Mouse (Mus musculus) G1E-ER4 (cell line): ENCODE measurements around the gene 9230112D13Rik. TPM values are rescaled to one million over a fixed set of nuclear protein-coding genes. Genes with fewer than 3 reads are reported as not detected.

Experiments
- GATA1 ChIP-seq: IDR thresholded peaks from one replicate; pipeline ENCODE4 v1.8.0; 2012; ENCODE audit warnings: low read length, inconsistent platforms
- polyA plus RNA-seq: library from polyadenylated mRNA; stranded (reverse); fragments of >175 nt; gene quantifications from 2 replicates; pipeline ENCODE4 v1.2.3, GENCODE M21; 2012

9230112D13Rik gene
- polyA plus RNA-seq, 1 experiment: not detected

DNA sequence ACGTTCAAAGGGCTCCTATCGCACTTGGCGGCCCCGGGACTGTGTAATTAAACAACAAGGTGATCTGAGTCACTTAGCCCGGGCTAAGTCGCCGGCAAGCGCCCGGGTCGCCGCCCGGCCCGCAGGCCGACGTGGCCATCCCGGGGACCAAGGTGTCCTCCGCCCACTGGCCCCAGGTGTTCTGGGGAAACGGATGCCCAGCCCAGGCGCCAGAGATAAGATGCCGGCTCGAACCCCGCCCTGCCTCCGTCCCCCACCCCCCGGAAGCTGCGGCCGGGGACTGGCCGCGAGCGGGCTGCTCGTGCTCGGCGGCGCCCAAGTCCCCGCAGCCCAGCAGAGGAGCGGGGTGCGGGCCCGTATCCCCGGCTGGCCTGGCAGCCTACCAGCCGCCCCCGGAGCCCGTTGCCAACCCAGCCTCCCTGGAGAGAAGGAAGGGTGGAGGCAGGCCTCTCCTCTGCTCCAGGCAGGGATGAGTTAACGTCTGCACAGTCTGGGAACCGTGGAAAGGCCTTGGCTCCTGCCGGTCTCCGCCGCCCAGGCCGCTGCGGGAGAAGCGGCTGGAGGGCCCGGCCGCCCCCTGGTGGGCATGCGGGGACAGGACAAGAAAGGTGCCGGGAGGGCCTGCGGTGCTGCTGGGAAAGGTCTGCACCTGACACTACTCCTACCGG lies 26.5 kb upstream of the 9230112D13Rik start:
- TF ChIP-seq GATA1: no peak

DNA sequence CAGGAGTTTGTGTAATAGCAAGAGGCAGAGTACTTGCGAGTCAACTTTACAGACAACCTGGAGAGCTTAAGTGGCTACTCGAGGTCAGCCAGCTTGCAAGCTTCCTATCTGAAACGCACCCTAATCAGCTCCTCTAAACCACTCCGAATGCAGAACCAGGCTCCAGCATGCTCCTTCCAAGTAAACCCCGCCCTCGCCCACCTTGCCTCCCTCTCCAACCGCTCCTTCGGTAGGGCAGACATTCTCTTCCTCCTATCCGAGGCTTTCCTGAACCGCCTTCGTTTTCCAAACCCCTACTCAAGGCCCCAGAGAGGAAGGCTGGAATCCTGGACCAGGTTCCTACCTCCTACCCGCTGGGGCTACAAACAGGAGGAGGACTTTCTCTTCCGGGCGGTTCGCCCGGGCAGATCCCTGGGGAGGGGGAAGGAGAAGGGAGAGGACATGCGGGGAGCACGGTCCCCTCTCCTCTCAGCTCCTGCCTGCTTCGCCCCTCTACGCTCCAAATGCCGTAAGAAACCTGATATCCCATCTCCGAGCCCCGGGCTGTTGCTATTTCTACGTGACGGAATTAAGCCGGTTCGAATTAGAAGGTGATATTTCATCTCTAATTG lies 25.9 kb upstream of the 9230112D13Rik start:
- TF ChIP-seq GATA1: no peak

DNA sequence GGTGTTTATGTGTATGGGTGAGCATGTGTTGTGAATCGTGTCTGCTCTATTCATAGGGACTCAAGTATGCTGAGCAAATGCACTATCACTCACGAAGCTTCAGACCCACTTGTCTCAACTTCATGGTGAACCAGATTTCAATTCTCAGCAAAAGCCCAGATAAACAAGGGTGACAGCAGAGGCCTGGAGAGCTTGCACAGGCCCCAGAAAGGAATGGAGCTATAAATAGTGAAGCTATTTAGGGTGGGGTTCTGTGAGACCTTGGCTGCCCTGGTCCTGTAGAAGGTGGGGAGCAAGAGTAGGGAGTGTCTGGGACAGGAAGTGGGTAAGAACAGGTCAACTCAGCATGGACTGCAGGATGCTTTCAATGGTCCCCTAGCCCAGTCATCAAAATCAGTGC lies 21.9 kb upstream of the 9230112D13Rik start:
- no peak for TF ChIP-seq GATA1

DNA sequence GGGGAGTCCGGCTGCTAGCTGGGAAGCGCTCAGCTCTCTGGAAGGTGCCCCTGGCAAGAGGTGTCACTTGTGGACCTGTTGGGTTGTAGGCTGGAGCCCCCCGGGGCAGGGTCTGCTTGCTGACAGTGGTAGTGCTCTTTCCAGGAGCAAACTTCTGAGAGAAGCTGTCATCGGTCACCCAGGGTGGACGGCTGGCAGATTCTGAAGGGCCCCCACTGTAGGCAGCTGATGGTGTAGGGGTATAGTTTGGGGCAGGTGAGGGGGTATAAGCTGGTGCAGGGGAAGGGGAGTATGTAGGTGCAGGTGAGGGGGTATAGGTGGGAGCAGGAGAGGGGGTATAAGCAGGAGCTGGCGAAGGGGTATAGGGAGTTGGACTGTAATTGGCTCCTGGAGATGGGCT lies 21.4 kb upstream of the 9230112D13Rik start:
- no peak for TF ChIP-seq GATA1

DNA sequence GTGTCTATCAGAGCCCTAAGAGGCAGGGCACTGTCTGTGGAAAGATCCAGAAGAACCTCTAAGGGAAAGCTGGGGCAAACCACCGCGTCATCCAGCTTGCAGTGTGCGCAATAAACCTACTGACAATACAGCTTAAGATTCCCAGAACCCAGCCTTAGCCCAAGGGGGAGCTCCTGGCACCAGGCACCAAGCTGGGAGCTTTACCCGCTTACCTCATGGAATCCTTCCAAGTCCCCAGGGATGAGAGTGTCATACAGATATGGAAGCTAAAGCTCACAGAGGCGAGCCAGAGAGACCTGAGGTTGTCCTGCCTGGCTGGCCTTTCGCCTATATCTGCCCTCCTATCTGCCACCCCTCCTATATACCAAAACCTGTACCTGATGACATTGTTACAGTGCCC lies 21.0 kb upstream of the 9230112D13Rik start:
- no peak for TF ChIP-seq GATA1

DNA sequence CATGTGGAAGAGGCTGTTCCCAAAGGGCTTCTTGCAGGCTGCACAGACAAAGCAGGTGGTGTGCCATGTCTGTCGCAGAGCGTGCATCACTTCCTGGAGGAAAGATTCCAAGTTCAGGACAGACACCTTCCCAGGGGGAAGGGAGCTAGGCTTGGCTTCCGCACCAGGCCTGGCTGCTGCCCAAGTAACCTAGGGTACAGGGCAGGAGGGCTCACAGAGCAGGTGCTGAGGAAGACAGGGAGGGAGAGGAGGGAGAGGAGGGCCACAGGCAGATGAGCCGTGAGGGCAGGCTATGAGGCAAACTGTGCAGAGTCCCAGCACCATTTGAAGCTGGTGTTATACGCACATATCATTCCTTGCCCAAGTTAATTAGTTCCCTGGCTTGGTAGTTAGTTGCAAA lies 19.3 kb upstream of the 9230112D13Rik start:
- no peak for TF ChIP-seq GATA1

DNA sequence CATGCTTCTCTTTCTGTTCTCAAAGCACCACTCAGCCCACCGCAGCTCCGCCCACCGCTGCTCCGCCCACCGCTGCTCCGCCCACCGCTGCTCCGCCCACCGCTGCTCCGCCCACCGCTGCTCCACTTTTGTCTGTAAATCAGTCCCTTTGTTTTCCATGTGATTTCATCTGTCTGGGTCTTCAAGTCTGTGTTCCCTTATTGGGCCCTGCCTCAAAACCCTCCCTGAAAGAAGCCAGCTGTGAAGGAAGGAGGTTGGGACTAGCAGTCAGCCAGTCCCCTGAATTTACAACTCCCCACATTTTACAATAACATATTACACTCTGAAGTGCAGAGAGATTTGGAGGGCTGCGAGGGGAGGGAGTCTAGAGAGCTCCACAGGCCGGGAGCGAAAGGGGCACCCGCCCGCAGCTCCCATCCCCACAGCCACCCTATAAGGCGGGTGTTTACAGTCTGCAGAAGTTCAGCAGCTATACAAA lies 18.1 kb upstream of the 9230112D13Rik start:
- no peak for TF ChIP-seq GATA1

DNA sequence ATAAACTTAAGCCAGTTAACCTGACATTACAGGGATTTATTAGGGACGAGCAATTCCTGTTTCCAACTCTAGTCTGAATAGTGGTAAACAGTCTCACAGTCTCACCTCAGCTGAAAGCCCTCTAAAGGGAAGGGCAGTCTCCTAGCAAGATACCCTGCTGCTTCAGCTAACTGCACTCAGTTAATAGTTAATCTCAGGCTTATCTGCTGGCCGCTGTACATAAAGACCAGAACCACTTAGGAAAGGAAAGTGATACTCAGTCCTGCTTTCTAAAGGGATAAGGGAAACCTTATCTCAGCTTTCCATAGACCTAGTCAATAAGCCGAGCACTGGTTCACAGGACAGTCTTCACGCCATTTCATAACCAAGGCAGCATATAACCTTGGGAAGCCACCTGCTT lies 13.3 kb upstream of the 9230112D13Rik start:
- no peak for TF ChIP-seq GATA1

DNA sequence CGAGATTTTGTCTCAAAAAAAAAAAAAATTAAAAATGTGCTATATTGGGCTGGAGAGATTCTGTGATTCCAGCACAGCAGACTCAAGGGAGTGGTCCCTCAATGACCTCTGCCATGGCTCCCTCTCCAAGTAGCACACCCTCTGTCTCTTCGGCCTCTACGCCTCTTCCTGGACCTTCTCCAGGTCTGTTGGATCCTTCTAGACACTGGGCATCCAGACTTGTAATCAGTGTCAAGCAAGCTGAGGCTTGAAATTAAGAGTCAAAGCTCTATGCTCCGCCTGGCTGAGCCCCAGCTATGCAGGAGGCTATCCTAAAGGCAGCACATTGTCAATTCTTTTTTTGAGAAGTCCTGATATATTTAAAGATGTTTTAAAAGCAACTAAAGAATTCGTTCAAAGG lies 10.9 kb upstream of the 9230112D13Rik start:
- no peak for TF ChIP-seq GATA1

DNA sequence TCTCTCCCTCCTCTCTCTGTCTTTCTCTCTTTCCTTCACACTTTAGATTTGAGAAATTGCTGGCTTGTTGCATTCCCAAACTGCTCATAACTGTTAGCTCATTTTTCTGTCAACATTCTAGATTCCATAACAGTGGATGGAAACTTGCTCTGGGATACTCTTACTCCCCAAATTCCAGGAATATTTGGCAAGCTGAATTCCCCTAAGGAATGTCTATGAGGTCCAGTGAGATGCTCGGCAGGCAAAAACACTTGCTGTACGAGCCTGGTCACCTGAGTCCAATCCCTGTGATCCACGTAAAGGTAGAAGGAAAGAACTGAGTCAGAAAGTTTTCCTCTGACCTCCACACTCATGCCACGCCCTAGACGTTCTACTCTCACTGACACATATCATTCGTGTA lies 9.9 kb upstream of the 9230112D13Rik start:
- TF ChIP-seq GATA1: no peak

DNA sequence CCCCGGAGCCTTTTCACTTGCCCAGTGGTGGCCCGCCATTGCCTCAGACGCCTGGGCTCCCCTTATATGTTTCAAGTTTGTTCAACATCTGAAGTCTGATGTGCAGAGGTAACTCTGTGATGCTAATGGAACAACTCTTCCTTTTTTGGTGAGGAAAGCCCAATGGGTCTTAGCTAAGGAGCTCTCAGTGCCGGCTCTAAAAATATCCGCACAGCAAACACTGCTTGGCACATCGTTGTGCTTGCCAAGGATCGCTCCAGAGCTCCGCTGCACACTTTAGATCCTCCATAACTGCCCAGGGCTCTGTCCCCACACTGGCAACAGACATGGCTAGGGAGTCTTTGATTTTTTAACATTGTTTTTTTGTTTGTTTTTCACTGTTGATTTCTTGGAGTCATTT lies 6.2 kb upstream of the 9230112D13Rik start:
- no peak for TF ChIP-seq GATA1

DNA sequence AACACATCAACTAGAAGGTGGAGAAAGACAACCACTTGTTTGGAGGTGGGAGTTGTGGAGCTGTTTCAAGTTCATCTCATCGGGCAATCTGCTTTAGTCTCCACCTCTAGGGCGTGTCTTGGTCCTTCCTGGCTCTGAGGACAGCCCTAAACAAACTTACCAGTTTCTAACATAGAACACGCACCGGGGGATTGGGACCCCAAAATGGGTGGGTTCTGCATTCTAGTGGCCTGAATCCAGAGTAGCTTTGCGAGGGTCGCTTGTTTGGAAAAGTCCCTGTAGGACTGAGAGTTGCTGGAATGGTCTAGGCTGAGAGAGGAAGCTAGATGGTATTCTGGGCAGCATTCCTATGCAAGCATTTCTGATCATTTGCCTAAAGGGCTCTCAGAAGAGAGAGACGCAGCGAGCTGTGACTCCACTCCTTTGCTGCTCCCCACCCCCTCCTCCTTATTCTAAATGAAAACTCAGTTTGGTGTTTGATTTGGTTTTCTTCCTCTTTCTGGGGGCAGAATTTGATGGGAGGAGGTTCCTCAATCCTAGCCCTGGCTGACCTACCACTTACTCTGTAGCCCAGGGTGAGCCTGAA lies 4.5 kb downstream of the 9230112D13Rik start:
- TF ChIP-seq GATA1: no peak

DNA sequence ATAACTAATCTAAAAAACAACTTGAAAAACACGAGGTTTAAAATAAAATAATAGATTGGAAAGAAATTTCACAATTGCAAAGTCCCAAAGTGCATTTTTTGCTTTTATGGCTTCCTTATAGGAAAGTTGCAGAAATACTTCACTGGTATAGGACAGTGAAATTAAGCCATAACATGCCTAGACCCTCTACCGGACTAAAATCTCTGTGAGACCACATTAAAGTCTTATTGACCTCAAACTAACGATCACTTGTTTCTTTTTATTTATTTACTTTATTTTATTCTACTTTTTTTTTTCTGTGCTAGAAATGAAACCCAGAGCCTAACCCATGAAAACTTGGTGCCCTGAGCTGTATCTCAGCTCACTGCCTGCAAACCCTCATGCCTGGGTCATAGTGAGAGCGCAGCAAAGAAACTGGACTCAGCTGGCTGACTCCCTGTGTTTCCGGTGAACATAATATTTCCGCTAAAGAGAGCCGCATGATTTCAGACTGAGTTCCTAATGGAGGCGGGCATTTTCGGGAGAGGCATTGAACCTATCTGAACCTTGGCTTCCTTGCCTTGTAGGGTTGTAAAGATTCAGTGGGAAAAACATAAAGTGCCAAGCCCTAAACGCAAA lies 5.5 kb downstream of the 9230112D13Rik start:
- no peak for TF ChIP-seq GATA1

DNA sequence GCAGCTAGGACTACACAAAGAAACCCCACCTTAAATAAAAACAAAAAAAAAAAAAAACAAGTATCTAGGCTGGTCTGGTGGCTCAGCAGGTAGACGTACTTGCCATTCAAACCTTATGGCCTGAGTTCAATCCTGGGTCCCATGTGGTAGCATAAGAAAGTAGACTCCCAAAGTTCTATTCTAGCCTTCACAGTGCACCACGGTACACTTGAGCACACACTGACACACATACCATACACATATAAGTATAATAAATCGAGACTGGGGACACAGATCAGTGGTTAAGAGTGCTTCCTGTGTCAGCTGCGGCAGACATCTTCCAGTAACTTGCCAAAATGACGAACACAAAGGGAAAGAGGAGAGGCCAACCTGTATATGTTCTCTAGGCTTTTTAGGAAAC lies 6.7 kb downstream of the 9230112D13Rik start:
- TF ChIP-seq GATA1: no peak

DNA sequence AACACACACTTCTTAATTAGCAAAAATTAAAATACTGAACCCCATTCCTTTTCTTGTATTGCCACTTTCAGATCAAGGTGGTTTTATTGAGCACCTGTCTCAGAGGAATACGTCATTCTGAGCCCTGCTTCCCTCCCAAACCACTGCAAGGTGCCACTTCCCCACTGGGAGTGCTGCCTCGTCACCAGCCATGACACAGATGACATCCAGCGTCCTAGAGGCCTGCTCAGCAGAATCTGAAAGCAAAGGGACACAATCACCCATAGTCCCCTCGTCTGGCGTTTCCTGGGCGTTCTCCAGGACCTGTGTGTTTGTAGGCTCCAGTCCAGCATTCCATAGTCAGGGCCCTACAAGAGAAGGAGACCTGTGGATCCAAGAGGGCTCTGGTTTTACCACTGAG lies 8.5 kb downstream of the 9230112D13Rik start:
- no peak for TF ChIP-seq GATA1

DNA sequence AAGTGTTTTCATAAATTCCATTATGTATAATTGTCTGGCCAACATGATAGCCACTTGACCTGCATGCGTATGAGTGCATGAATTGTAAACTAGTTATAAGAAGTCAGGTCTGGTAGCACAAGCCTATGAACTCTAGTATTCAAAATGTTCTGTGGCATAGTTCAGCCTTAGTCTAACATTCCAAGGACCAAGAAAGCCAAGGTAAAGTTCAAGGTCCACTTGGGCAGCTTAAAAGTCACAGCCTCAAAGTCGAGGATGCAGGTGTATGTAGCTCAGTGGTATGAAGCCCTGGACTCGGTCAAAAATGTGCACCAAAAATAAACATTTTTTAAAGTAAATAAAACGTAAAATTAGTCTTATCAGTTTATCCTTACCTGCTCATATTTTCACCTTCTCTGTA lies 10.0 kb downstream of the 9230112D13Rik start:
- no peak for TF ChIP-seq GATA1
